Mouse (Mus musculus) megakaryocyte-erythroid progenitor cell, adult 5-6 weeks (primary cell): Measurements from ENCODE around the gene Kat14. TPM values are rescaled to one million over a fixed set of nuclear protein-coding genes. Genes with fewer than 3 reads are reported as not detected.
A peak's percentile ranks its signal among the peaks of the same experiment; 100 is the strongest.
"Not testable (repeated sequence)": the region's sequence is repeated elsewhere in the genome, so short reads cannot be mapped to it uniquely, and the experiment has no call there.

Experiments used
- ATAC-seq: replicated peaks from 2 replicates; pipeline ENCODE4 v1.8.0; 2016; ENCODE audit warnings: mild to moderate bottlenecking, inconsistent platforms; ENCODE audit not compliant: severe bottlenecking, poor library complexity, low FRiP score, low TSS enrichment
- total RNA-seq, 2 experiments: library from RNA; stranded (forward) in 1 of 2; stranded (reverse) in 1 of 2; fragments of 200-1000, 215-1000 nt in 1 of 2; fragments of >200 nt in 1 of 2; fragmentation: Nextera tagmentation in 1 of 2; gene quantifications; 2 replicates each; pipeline ENCODE4 v1.2.3; 2014 to 2017

Kat14 gene
- total RNA-seq (2014; fragmentation: Nextera tagmentation) (62.3 and 96.4 TPM in 2 replicates), total RNA-seq (2017) (29.8 and 33.6 TPM in 2 replicates)

GRCm38 (mm10) chr2:144368400-144369019 lies at the start of gene Kat14, which contains the start of gene Pet117:
Gene Kat14 (plus strand): TSS chr2:144368983.
Gene Pet117 (plus strand): TSS chr2:144368996.
- peak; percentile 98 for ATAC-seq

DNA sequence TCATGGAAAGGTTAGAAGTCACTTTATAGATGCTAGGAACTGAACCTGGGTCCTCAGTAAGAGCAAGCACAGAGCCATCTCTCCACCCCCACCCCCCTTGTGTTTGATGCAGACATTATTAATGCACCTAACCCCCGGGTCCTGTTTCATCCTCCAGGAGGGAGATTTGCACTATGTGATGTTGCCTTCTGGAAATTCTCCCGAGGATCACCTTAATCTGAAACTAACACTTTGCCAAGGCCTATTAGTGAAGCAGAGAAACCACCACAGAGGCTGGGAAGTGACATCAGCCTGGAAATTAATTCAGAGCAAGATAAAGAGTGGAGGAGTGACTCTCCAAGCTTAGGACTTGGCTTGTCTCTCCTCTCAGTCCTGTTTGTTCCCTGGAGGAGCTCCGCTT lies 44.6 kb upstream of the Kat14 start:
- ATAC-seq, result no peak

DNA sequence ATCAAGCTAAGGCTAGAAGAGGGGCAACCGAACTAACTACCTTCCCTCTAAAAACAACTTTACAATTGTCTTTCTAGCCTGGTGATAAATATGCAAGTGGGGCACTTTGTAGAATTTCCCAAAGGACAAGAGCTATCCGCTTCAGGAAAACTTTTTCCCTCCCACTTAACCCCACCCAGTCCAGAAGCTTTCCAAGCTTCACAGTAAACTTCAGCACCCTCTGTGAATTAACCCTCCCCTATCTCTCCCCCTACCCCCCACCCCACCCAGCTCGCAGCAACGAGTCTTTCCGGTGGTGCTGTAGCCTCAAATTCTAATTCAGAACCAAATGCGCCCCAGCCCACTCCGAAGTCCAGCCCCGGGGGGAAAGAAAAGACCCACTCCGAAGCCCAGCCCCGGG lies 39.3 kb upstream of the Kat14 start:
- ATAC-seq, result no peak

DNA sequence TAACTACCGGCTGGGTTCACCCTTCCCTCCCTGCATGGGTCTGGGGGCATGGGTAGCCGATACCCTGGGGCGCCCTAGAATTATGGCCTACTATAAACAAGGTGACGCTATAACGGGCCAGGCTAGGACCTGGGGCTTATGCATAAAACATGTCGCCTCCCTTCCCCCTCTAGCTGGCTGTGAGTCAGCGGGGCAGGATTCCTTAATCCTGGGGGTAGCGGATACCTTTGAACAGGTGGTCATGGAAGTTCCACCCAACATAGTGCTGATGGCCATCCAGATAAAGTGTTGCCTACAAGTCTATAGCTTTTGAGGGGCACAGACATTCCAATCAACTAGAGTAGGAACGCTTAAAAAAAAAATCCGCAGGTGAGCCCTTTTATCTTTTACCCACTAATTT lies 38.8 kb upstream of the Kat14 start:
- ATAC-seq, result no peak

GRCm38 (mm10) chr2:144330352-144330959 lies 38.3 kb upstream of the Kat14 start:
- no peak for ATAC-seq

DNA sequence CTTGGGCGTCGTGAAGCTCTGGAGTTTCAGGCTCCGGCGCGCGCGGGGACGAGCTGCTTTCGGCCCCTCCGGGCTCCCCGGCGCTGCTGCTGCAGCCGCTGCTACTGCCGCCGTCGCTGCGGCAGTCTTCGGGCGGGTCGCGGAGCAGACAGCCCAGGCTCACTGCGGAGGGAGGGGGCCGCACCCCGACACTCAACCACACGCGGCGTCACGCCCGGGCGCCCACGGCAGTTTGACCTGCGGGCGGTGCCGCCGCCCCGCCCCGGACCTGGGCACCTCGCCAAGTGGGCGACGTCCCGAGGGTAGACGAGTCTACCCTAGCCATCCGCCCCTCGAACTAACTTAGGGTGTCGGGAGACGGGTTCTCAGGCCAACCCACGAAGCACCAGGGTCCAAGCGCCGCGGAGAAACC lies 37.8 kb upstream of the Kat14 start:
- peak; percentile 36; the same call in 1 of the 2 replicates for ATAC-seq

GRCm38 (mm10) chr2:144331401-144332302 lies 37.1 kb upstream of the Kat14 start, which contains the start of gene Ovol2:
Gene Ovol2 (minus strand): TSS chr2:144332146.
- peak; percentile 18; the same call in 1 of the 2 replicates for ATAC-seq

GRCm38 (mm10) chr2:144332486-144332885 lies 36.3 kb upstream of the Kat14 start:
- no peak for ATAC-seq

- ATAC-seq, result 0 out of 2 replicates have a peak, but pooled peaks have one; percentile 27
Observed at GRCm38 (mm10) chr2:144333138-144333842, 35.5 kb upstream of the Kat14 start.

- no peak for ATAC-seq
Observed at GRCm38 (mm10) chr2:144337230-144337629, 31.6 kb upstream of the Kat14 start.

DNA sequence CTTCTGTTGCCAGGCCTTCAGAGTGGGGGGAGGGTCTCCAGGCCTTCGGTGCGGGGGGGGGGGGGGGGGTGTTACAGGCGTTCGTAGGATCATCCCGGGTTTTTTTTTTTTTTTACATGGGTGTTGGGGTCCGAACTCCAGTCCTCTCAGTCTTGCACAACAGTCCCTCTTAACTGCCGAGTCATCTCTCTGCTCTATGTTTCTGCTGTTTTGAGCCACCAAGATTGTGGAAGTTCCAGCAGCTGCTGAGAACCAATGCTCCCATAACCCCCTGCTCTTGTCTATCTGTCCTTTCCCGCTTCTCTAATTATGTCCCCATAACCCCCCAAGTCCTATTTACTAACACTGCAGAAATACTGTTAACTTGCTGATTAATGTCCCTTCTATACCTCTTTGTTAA lies 31.1 kb upstream of the Kat14 start:
- ATAC-seq, result no peak

DNA sequence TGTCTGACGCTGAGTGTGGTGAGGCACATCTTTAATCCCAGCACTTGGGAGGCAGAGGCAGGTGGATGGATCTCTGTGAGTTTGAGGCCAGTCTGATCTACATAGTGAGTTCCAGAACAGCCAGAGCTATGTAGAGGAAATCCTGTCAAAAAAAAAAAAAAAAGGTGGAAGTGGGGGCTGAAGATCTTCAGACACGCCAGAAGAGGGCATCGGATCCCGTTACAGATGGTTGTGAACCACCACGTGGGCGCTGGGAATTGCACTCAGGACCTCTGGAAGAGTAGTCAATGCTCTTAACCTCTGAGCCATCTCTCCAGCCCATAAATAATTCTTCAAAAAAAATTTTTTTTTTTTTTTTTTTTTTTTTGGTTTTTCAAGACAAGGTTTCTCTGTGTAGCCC lies 30.6 kb upstream of the Kat14 start:
- not testable (repeated sequence) for ATAC-seq

DNA sequence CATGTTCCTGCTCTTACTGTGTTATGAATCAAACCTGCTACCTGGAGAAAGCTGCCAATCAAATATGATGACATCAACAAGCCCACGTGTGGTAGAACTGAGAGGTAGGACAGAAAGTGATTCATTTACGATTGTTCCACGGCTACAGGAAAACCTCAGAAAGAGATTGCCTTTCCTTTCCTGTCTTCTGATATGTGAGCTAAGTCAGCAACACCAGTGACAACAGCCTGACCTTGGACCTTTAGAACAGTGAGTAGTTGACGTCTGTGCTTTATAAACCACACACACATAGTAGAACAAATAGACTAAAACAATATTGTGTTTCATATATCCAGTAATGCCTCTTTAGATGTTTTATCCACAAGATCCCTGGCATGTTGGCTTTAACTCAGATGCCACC lies 25.6 kb upstream of the Kat14 start:
- no peak for ATAC-seq

DNA sequence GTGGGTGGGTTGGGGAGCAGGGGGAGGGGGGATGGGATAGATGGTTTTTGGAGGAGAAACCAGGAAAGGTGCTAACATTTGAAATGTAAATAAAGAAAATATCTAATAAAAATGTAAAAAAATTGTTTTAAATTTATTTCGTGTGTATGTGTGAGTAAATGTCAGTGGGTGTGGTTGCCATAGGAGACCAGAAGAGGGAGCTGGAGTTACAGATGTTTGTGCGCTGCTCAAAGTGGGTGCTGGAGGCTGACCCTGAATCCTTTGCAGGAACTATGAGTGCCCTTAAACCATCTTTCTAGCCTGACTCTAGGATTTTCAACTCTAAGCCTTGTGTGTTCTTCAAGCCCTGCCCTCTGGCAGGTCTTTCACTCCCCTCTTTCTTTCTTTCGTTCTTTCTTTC lies 20.3 kb upstream of the Kat14 start:
- ATAC-seq, result peak; percentile 75

DNA sequence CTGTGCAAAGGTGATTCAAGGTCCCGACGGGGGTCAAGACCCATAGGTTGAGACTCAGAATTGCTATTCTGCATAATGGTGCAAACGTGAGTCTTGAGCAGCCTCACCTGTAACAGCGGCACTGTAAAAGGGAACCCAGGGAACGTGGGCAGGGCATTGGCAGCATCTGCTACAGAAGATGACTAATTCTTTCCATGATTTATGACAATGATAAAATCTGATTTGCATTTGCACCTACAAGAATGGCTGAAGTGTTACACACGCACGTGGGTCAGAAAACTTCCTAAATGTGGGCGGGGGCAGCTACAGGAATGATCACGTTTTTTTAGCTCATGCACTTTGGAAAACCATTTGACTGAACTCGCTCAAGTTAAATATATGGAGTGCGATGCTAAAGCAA lies 15.9 kb upstream of the Kat14 start:
- ATAC-seq, result no peak

DNA sequence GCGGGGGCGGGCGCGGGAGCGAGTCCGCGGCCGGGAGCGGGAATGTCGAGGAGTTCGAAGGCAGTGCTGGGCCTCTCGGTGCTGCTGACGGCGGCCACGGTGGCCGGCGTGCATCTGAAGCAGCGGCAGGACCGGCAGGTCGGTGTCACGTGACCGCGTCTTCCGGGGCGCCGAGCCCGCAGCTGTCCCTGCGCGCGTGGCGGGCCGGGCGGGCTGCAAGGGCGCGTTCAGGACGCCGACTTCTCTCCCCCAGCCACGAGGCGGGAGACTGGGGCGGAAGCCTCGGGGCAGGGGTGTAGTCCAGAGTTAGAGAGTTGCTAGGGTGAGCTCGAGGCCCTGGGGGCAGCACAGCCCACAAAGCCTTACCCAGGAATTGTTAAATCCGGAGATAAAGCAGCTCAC lies 238 bp downstream of the Kat14 start:
- ATAC-seq, result peak; percentile 81

- ATAC-seq, result no peak
Observed at GRCm38 (mm10) chr2:144369511-144369910, 728 bp downstream of the Kat14 start.

DNA sequence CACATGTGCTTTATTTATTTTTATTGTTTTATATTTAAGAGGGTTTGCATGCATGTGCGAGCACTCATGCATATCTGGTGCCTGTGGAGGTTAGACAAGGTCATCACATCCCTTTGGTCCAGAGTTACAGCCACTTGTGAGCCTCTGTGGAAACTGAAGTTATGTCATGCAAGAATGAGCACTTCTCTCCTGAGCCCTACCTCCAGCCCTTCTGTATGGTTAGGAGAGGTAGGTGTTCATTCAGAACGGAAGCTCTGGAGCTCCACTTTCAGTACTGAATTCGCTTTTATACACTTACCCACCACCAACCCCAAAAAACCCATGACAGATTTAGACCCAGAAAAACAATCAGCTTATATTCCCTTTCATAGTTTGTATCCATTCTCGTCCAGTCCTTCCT lies 2.8 kb downstream of the Kat14 start:
- ATAC-seq, result no peak

- ATAC-seq, result no peak
Observed at GRCm38 (mm10) chr2:144373063-144373462, 4.3 kb downstream of the Kat14 start.
